Mouse (Mus musculus) heart, postnatal 4 days (tissue): ENCODE measurements around the gene Plek2. TPM values are rescaled to one million over a fixed set of nuclear protein-coding genes. Genes with fewer than 3 reads are reported as not detected.
A peak's percentile ranks its signal among the peaks of the same experiment; 100 is the strongest.
"Not testable (repeated sequence)": the region's sequence is repeated elsewhere in the genome, so short reads cannot be mapped to it uniquely, and the experiment has no call there.

Experiments used
- DNase-seq: peaks from one replicate; pipeline ENCODE4 v3.0.0; 2021
- total RNA-seq, 2 experiments: library from RNA; stranded (reverse); gene quantifications; 2 replicates each; pipeline ENCODE4 v1.2.3; 2021

Plek2 gene
- total RNA-seq: under 1 TPM; 0.45 to 0.54 TPM

DNA sequence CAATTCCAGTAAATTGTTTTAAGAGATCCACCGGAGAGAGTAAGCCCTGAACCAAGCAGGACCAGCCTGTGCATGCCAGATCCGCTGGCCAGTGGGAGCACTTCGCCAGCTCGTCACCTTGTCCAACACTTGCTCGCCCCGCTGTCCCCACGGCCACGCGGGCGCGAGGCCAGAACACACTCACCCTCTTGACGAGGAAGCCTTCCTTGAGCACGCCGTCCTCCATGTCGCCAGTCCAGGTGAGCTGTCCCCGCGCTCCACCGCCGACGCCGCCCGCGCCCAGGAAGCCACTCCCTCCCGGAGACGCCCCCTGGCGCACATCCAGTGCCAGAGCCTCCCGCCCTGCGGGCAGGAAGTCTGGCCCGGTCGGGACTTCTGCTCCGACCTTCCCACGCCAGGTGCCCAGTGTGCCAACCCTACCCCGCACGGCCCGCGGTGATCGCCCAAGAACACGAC lies at the start of gene Plek2:
Gene Plek2 (minus strand): TSS at position 258 of the 456 bp plus-strand sequence.
- DNase-seq: peak; percentile 78

DNA sequence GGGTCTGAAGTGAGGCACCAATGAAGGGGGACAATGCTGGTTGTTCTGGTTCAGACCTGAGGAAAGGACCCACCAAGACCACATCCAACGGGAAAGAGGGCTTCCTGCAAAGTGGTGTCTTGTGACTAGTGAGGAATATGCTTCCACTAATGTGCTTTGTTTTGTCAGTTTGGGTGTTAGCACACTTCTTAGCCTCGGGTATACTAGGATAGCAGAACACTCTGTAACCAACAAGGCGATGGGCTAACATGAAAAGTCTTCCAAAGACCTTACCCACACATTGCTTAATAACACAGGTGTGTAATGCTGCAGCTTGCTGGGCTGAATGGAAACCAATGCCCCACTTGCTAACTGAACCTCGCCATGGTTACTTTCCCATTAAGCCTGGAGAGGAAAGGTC lies 49.6 kb upstream of the Plek2 start:
- DNase-seq: no peak

DNA sequence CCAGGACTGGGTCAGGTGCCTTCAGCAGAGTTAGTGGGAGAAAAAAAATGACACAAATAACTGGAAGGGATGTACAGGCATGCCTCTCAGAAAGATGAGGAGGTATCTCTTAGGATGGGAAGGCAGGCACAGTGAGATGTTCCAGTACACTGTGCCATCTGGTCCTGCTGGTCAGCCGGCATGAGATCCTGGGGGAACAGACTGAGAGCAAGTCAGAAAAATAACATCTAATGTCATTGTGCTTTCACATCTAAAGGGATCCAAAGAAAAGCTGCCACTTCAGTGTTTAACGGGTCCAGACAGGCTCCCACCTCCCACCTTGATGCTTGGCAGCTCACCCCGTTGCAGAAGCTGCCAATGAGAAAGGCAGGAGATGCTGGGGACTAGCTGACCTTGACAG lies 45.7 kb upstream of the Plek2 start:
- DNase-seq: no peak

DNA sequence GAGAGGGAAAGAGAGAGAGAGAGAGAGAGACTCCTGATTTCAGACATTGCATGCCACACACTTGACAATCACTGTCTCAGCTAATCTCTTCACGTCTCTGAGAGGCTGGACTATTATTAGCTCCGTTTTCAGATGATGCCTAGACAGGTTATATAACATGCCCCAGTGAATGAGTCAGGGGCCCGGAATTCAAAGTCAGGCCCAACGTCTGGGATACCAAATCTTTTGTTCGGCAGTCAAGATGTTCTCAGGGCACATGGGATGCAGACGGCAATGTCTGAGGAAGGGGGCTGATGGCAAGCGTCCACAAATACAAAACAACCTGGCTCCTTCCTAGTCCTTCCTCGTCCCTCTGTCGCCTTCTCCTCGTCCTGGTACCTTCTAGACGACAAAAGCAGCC lies 45.3 kb upstream of the Plek2 start:
- no peak for DNase-seq

DNA sequence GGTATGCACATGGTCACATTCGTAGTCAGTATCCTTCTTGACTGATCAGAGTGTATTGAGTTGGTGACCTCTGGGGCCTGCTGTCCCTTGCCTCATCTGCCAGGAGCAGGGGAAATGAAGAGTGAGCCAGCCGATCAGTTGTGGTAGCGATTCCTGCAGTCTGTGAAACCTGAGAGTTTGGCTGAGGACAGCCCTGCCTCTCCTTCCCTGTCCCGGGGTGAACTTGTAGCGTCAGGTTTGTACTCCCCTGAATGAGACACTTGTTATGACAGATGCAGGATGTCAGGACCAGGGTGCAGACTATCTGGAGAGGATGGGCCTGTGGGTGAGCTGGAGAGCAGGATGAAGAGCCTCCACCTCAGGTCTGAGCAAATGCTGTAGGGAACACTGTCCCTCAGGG lies 40.9 kb upstream of the Plek2 start:
- DNase-seq: no peak

DNA sequence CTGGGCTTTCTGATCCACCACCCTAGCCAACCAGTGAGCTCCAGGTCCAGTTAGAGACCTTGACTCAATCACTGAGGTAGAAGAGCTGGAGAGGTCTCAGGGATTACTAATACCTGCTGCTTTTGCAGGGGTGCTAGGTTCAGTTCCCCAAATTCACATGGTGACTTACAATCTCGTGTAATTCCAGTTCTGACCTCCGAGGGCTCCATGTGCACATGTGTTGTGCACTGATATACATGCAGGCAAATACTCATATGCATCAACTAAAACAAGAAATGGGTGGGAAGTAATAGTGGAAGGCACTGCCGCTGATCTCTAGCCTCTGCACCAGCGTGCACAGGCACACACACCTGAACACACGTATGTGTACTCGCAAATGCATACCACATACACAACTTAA lies 40.4 kb upstream of the Plek2 start:
- no peak for DNase-seq

DNA sequence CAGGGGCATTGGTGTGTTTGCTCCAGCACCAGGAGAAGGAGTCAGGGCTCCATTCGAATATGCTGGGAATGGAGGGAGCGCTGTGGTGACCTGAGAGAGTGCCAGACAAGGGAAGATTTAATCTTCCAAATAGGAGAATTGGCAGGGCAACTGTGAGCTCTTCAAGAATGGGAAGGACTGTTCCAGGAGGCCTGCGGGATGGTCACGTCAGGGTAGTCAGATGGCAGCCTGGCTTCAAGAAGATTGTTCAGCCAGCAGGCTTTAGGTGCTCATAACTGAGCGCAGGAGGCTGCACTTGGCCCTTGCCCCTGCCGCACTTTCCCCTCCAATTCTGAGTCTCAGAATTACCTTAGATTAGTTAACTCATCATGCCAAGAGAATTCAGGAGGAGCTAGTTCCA lies 36.2 kb upstream of the Plek2 start:
- no peak for DNase-seq

DNA sequence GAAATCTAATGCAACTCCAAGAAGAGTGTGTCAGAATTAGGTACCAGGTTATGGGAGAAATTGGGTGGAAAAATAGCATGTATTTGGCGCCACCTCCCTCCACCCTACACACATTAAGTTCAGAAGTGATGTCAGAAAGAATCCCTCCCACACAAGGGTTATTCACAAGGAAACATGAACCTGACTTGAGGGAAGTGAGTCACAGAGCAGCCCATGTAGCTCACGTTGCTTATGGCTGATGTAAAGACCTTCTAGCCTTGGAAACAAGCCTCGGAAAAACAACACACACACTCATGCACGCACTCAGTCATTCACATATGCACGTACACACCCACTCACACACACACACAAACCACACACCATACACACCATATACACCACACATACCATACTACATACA lies 33.3 kb upstream of the Plek2 start:
- no peak for DNase-seq

DNA sequence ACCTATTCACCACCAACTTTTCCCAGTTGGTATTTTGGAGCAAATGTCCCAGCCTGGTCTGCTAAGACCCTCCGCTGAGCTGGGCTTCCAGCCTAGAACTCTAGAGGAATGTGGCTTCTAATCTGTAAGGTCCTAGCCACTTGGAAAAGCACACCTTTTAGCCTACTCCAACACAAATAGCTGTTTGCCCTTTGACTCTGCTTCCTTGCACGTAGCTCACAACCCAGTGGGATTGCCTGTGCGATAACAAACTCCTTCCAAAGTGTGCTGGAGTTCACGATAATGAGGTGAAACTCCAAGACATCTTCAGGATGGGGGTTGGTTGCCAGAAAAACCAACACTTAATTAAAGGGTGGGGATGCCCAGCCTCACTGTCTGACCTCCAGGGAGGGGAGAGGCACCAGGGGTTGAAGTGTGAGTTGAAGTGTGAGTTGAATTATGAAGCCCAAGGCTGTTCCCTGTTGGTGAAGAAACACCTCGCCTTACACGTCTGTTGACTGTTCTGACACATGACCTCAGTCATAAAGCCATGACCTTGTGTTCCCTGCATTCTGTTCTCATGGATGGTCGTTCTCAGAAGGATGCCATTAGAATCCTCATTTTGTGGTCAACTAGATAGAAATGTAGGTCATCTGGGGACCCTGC lies 32.8 kb upstream of the Plek2 start:
- DNase-seq: no peak

DNA sequence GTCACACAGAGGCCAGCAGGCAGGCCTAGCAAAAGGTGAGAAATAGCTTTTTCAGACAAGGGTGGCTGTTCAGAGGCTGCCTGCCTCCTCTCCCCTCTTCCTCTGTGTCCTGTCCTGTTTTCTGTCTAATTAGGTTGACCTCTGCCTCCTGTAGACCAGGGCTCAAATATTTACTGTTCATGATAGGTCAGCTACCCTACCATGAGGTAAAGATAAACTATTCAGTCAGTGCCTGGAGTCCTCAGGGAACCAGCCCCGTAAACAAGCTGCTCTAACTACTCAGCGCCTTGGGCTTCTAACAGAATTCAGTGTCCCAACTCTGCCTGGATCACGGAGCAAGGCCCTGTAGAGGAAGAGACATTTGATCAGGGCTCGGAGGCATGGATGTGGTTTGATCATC lies 29.7 kb upstream of the Plek2 start:
- DNase-seq: no peak

DNA sequence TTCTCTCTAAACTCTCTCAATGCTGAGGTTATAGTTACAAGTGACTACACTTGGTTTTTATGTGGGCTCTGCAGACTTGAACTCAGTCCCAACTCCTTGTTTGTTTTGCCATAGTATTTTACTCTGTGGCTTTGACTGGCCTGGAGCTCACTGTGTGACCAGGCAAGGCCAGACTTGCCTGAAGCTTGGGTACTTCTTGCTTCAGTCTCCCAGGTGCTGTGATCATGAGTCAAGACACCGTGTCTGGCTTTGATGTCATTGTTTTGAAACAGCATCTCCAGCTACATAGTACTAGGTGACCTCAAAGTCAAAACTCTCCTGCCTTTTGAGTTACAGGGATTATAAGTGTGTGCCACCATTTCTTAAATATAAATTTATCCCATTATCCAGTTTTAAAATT lies 23.1 kb upstream of the Plek2 start:
- no peak for DNase-seq

DNA sequence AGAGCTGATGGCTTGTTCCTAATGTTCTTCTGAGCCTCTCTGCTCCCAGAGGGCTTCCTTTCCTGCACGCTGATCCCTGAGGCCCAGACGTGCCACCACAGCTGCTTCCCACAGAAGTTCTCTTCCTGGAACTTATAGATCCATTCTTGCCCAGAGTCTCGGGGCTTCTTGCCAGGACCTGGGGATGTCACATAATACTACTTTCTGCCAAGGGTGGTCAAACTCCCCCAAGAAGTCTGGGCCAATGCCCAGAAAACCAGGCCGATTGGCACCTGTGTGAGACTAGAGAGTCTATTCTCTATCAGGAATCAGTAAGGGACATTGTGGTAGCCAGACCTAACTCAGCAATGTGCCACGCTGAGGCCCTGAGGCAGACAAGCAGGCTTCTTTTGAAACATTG lies 20.5 kb upstream of the Plek2 start:
- DNase-seq: no peak

DNA sequence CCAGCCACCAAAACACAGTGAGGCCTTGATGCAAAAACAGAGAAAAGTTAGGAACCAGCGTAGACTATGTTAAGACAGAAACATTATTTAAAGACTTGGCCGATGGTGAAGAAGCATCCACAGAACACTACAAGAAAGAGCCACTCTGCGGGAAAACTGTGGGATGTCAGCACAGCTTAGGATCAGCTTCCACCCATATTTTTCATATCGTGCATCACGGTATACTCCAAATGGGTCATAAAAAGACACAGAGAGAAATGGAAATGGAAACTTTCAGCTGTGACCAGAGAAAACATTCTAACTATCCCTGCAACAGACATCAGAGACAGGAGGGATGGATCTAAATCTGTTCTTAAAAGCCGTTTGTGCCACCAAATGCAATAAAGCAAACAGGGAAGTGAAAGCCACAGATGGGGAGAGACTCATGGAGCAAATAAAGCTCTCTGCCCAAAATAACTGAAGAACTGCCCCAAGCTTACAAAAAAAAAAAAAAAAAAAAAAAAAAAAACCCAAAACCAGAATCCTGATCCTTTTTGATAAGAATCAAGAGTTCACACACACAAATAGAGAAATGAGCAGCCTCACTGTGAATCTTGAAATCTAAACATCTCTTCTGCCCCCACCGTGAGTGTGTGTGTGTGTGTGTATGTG lies 16.9 kb upstream of the Plek2 start:
- DNase-seq: no peak

DNA sequence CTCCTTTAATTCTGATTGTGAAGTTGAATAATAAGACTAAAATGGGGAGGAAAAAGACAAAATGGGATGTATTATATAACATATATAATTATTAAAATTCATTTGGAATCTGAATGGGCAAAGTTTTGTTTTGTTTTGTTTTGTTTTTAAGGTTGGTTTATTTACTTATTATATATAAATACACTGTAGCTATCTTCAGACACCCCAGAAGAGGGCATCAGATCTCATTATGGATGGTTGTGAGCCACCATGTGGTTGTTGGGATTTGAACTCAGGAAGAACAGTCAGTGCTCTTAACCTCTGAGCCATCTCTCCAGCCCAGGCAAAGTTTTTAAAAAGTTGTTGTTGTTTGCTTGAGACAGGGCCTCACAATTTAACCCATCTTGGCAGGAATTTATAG lies 16.2 kb upstream of the Plek2 start:
- not testable (repeated sequence) for DNase-seq

DNA sequence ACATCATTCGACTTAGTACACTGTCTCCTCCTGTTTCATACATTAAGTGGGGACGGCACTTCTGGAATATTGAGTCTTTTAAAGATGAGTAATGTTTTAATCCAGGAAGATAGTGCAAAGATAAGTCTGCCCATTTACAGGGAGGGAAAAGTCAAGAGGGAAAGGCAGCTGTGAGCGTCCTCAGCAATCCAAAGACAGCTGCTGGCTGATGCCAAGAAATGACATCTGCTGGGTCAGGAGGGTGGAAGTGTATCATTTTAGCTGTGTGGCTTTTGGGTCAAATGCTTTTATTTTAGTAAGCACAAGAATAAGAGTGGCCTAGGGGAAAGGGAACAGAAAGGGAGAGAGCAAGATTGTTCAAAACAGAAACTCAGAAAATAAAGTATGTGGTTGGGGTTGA lies 15.3 kb upstream of the Plek2 start:
- DNase-seq: no peak

DNA sequence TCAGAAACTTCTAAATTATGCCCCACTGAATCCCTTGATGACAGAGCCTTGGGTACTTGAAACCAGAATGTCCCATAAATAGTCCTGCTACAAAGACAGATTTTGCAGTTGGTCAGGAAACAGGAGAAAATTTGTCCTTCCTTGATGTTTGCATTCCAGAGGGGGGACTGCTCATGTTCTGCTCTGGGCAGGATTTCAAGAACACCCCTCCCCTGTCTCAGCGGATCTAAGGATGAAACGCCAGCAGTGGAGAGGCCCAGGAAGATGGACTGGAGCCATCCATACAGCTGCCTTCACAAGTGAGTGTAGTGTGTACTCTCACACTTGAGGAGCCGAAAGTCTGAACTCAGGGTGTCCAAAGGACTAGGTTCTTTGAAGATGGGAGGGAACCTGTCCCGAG lies 14.7 kb upstream of the Plek2 start:
- no peak for DNase-seq

DNA sequence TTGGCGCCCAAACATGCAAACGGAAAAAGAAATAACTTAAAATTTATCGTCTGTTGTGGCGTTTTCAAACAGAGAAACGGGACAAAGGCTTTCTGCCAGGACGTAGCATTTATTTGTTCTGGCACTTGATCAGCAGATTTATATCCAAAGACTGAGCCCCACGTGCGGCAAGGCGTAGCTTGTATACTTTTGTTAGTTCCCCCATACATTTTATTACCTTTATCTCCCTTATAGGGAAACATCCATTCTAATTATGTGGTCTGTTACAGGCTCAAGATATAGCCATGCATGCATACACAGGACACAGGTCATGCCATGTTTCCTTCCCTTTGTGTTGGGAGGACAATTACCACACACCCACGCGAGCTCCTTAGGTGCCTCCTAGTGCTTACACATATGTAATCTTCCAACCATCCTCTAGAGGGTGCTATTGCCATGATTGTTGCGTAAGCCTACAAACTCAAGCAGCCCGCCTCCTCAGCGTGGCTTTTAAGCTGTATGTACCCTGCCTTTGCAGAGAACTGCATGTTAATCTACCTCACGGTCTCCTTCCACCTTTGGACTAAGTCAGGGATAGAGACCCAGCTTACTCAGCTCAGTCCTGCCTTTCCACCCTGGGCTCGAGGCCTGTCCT lies 12.4 kb upstream of the Plek2 start:
- DNase-seq: peak; percentile 66

DNA sequence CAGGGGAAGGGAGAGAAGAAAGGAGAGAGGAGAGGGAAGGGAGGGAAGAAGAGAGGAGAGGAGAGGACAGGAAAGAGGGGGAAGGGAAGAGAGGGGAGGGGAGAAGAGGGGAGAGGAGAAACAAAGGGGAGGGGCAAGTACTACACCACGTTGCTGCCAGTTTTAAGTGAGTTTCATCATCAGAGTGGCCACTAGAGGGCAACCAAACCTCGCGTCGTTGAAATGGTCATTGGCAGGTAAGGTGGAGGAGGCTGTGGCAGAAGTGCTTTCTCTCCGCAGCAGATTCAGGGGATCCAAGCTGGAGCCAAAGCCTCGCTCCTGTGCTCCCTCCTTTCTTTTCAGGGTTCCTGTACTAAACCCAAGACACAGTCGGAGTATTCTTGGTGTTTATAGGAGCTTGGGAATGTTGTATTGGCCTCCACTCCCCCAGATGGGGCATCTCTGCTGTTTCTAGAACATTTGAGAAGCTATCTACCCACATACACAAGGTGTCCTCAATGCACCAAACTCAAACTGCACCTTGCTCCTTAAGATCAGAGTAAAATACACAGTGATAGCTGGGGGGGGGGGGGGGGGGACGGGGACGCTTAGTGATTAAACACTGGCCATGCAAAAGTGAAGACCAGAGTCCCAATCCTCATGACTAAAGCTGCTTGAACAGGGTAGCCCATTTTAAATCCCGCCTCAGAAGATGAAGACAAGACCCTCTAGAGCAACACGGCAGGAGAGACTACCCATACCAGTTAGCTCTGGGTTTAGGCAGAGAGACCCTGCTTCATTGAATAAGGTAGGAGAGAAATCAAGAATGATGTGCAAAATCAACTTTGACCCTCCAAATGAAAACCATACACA lies 11.7 kb upstream of the Plek2 start:
- peak; percentile 85 for DNase-seq

DNA sequence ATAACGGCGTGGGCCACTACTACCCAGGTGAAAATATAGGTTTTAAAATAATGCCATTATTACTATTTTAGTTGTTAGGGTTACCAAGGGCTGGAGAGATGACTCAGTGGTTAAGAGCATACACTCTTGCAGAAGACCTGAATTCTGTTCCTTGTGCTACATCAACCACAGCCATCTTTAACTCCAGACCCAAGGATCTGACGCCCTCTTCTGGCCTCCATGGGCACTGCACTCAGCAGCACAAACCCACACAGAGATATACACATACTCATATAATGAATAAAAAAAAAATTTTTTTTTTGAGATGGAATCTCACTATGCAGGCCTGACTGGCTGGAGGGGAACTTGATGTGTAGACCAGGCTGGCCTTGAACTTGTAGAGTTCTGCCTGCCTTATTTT lies 9.5 kb upstream of the Plek2 start:
- no peak for DNase-seq

DNA sequence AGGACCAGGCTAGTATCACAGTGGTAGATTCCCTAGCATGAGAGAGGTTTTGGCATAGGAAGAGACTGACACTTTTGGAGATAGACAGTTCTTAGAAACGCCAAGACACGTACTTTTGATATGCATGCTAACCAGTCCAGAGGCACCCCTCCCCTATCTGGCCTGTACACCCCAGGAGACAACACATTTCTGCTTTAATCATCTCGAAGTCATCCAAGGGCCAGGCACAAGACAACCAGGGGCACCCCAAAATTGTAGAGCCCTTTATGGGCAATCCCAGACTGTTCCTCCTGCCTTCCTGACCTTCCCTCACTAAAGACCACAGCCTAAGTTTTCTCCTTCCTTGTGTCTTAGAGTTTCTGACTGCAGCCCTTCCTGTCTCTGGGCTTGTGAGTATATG lies 8.8 kb upstream of the Plek2 start:
- no peak for DNase-seq

DNA sequence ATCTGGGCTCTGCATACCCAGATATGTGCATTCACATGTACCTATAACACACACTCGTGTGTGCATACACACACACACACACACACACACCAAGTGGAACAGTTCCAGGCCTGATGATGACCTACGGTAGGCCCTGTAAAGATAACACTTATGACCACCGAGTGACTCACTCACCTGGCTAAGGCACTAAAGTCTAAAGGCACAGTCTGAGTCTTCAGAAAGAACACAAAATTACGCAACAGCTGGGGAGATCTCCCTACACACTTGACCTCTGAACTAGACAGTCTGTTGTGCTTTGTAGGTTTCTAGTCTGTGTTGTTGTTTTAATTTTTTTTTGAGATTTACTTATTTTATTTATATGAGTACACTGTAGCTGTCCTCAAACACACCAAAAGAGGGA lies 7.7 kb upstream of the Plek2 start:
- no peak for DNase-seq

DNA sequence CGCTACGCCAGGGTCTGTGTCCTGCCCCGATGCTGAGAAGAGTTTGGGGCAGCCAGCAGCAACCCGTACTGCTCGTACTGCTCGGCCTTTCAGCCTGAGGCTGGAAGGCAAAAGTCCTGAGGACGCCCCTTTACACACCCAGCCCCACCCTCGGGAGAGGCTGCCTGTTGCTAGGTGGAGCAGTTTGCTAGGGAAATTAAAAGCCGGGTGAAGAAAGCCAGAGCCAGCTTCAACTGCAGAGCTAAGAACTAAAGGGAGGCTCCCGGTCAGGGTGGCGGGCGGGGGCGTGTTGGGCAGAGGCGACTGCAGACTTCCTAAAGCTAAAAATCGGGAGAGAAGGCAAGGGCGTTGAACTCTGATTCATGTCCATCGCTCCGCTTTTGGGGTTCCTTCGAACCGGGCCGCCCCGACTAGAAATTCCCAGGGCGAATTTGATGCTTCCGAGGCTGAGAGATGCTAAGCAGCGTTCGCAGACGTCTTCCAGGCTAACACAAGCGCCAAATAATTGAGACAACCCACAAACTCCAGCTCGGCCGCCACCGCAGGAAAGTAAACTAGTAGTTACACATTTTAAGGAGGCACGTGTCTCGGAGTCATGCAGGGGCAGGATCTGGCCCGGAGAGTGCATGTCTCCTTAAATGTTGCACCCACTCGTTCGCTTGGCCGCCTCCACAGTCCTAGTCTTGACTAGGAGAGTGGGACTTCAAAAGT lies 5.1 kb upstream of the Plek2 start:
- peak; percentile 41 for DNase-seq
